ENCODE assay signal across 23 mouse cellular contexts in genomic region chr1:162506516-162506915, GRCm38 (mm10). TPM values are rescaled to one million over a fixed set of nuclear protein-coding genes. Genes with fewer than 3 reads are reported as not detected.
DNase-seq lines count a peak whose midpoint lies in the region; ATAC-seq and TF ChIP-seq lines count a peak whose summit lies in the region.
"Had no signal": no experiment of that assay in that cellular context is flagged by ENCODE, and none has a peak within 500 bp of the region (broad histone marks: within the 10 kb centered on the region; RNA-seq: fewer than 3 reads in every experiment).

No protein-coding gene starts in this region.

- H3K36me3 ChIP-seq in lung, embryonic 14.5 days (ENCODE audit: insufficient read depth) = no peaks in the 10 kb centered on the region
- no peaks in the 10 kb centered on the region for H3K36me3 ChIP-seq in myocyte (ENCODE audit: control insufficient read depth, insufficient read depth)
- H3K36me3 ChIP-seq: embryonic facial prominence, embryonic 13.5 days; forebrain, embryonic 12.5 days; heart, embryonic 13.5 days; hindbrain, embryonic 12.5 days had no signal

- H3K9me3 ChIP-seq in lung, embryonic 14.5 days (ENCODE audit: low read depth, low read length) = no peaks in the 10 kb centered on the region
- H3K9me3 ChIP-seq: embryonic facial prominence, embryonic 13.5 days; forebrain, embryonic 12.5 days; heart, embryonic 13.5 days; hindbrain, embryonic 12.5 days had no signal

- intact Hi-C loops in heart, postnatal 10 days (cut with DNase I) = no loop called here

- H3K4me3 ChIP-seq in lung, embryonic 14.5 days (ENCODE audit: low read depth, low read length) = no peak overlapping the region
- H3K4me3 ChIP-seq in myocyte = no peak overlapping the region
- H3K4me3 ChIP-seq: embryonic facial prominence, embryonic 13.5 days; forebrain, embryonic 12.5 days; gastrocnemius, adult 2 months; heart, embryonic 13.5 days; hindbrain, embryonic 12.5 days had no signal

- DNase-seq in frontal cortex, postnatal 25 days (ENCODE audit: low spot score in 2 of 2) = no peak
- peak; percentile 9 for DNase-seq in lung, embryonic 14.5 days
- no peak for DNase-seq in lung, postnatal 4 days
- DNase-seq in right cerebral cortex, adult 2 months (ENCODE audit: low spot score in 2 of 2) = peak; percentile 19 to 29
- no peak for DNase-seq in right cerebral cortex, postnatal 4 days
- no peak for DNase-seq in heart, postnatal 10 days
- DNase-seq: adrenal gland, postnatal 10 days; cerebellum, adult 11-12 months; cerebellum, adult 9-10 months; cerebellum, postnatal 25 days; gastrocnemius, adult 2 months; gastrocnemius, postnatal 25 days; heart, adult 11 months; heart, postnatal 4 days had no signal

- H3K4me1 ChIP-seq in lung, embryonic 14.5 days (ENCODE audit: insufficient read depth) = no peaks in the 10 kb centered on the region
- H3K4me1 ChIP-seq: embryonic facial prominence, embryonic 13.5 days; forebrain, embryonic 12.5 days; hindbrain, embryonic 12.5 days had no signal

- peak; percentile 77 for ATAC-seq in frontal cortex, adult (ENCODE audit: low TSS enrichment)
- no peak for ATAC-seq in lung, embryonic 14.5 days (ENCODE audit: insufficient read depth)
- ATAC-seq: forebrain, embryonic 16.5 days; hindbrain, embryonic 16.5 days had no signal

- no peak for TF ChIP-seq CTCF in lung, embryonic 14.5 days (IDR thresholded peaks at IDR 0.05; ENCODE audit: low read depth)

- no peak for TF ChIP-seq POLR2A in myocyte (IDR thresholded peaks at IDR 0.05; ENCODE audit: insufficient read length, low read depth)

- H3K9ac ChIP-seq in lung, embryonic 14.5 days = no peak overlapping the region
- H3K9ac ChIP-seq: embryonic facial prominence, embryonic 13.5 days; forebrain, embryonic 12.5 days; heart, embryonic 13.5 days; hindbrain, embryonic 12.5 days had no signal

- H3K27me3 ChIP-seq in lung, embryonic 14.5 days (ENCODE audit: insufficient read depth, low read length) = no peaks in the 10 kb centered on the region
- H3K27me3 ChIP-seq in myocyte (ENCODE audit: control insufficient read depth, insufficient read depth, insufficient read length) = no peaks in the 10 kb centered on the region
- H3K27me3 ChIP-seq: CH12.LX; embryonic facial prominence, embryonic 13.5 days; forebrain, embryonic 12.5 days; heart, embryonic 13.5 days; hindbrain, embryonic 12.5 days had no signal

- no peak overlapping the region for H3K4me2 ChIP-seq in lung, embryonic 14.5 days
- no peak overlapping the region for H3K4me2 ChIP-seq in myocyte (ENCODE audit: low read depth)
- H3K4me2 ChIP-seq: embryonic facial prominence, embryonic 13.5 days; forebrain, embryonic 12.5 days; heart, embryonic 13.5 days; hindbrain, embryonic 12.5 days had no signal

- WGBS in lung, embryonic 14.5 days = 69% methylated on average over 4 of the region's 4 CpGs

- H3K79me2 ChIP-seq in myocyte (ENCODE audit: control insufficient read depth, insufficient read depth) = no peaks in the 10 kb centered on the region

- no peak overlapping the region for H3K27ac ChIP-seq in lung, embryonic 14.5 days (ENCODE audit: low read depth)
- H3K27ac ChIP-seq: embryonic facial prominence, embryonic 13.5 days; forebrain, embryonic 12.5 days; gastrocnemius, adult 2 months; heart, embryonic 13.5 days; hindbrain, embryonic 12.5 days had no signal

- H3ac ChIP-seq in myocyte (ENCODE audit: control insufficient read depth, insufficient read length) = no peak overlapping the region

TF ChIP-seq in myocyte, 11 proteins besides CTCF, POLR2A, EP300 and RAD21:
- TF ChIP-seq USF1 (IDR thresholded peaks at IDR 0.05; ENCODE audit: low read depth) (peak; percentile 44), TCF12 (IDR thresholded peaks at IDR 0.05; ENCODE audit: insufficient read depth, poor library complexity, severe bottlenecking) (no peak), CEBPB (IDR thresholded peaks at IDR 0.05; ENCODE audit: insufficient read depth, poor library complexity, severe bottlenecking) (no peak), TCF3 (IDR thresholded peaks at IDR 0.05; ENCODE audit: insufficient read length, low read depth) (no peak)
TF ChIP-seq in myocyte: peak in this region for 1.

RNA-seq across cellular contexts. Expression of gene Dnm3, which starts 28.7 kb away (rescaled TPM):
- polyA plus RNA-seq in lung, embryonic 14.5 days (2014; fragmentation: Nextera tagmentation; extraction: Ambion mirVana) = 2.6 and 2.8 TPM in 2 replicates
- polyA plus RNA-seq in myocyte (2012; fragmentation: generic; extraction: Trizol) = 3.0 TPM
- 1 to 10 TPM; 6.4 to 8.4 TPM for total RNA-seq in heart, postnatal 10 days (2021)

RNA-seq across cellular contexts. Expression of gene Mettl13, which starts 41.8 kb away (rescaled TPM):
- 19.8 and 20.9 TPM in 2 replicates for polyA plus RNA-seq in lung, embryonic 14.5 days (2014; fragmentation: Nextera tagmentation; extraction: Ambion mirVana)
- 12.3 TPM for polyA plus RNA-seq in myocyte (2012; fragmentation: generic; extraction: Trizol)
- 1 to 10 TPM; 7.3 to 8.1 TPM for total RNA-seq in heart, postnatal 10 days (2021)

Comparison
In these comparisons a context has a peak if more than half of its experiments do, and no peak if none do; other contexts are left out.
1. DNase-seq: peak in lung, embryonic 14.5 days (single experiment) and right cerebral cortex, adult 2 months (2 of 2); none in frontal cortex, postnatal 25 days (0 of 2), lung, postnatal 4 days (0 of 2), right cerebral cortex, postnatal 4 days (single experiment) and heart, postnatal 10 days (0 of 2).